Mouse (Mus musculus): Measurements from ENCODE around the gene Rpl36a-ps1. TPM values are rescaled to one million over a fixed set of nuclear protein-coding genes. Genes with fewer than 3 reads are reported as not detected.

Gene Rpl36a-ps1
- total RNA-seq, 2 experiments from 2014 or later, result 1.1 to 1.3 TPM

GRCm38 (mm10) chr14:98958978-98959658, 35.0 kb downstream of the Rpl36a-ps1 start:
- DNase-seq (ENCODE audit: low spot score in 2 of 2), result no peak
- intact Hi-C loops (cut with DNase I), result no loop called here

GRCm38 (mm10) chr14:98956788-98957187, 37.3 kb downstream of the Rpl36a-ps1 start:
- DNase-seq (ENCODE audit: low spot score in 2 of 2), result no peak
- intact Hi-C loops (cut with DNase I), result no loop called here

- no peak for DNase-seq (ENCODE audit: low spot score in 2 of 2)
- intact Hi-C loops (cut with DNase I), result no loop called here
Observed at GRCm38 (mm10) chr14:98952441-98952840, 41.7 kb downstream of the Rpl36a-ps1 start.

- DNase-seq (ENCODE audit: low spot score in 2 of 2), result no peak
- intact Hi-C loops (cut with DNase I), result no loop called here
Observed at GRCm38 (mm10) chr14:98951626-98952290, 42.4 kb downstream of the Rpl36a-ps1 start.

Other genes starting within 250 kb of the Rpl36a-ps1 start
- gene Mzt1, start 51.8 kb upstream of the Rpl36a-ps1 start, total RNA-seq (2021), result 10 to 100 TPM; 46.3 to 48.3 TPM
- 1 to 10 TPM; 2.1 to 2.7 TPM for gene Bora, start 51.9 kb upstream of the Rpl36a-ps1 start, total RNA-seq (2021)
- 10 to 100 TPM; 13.0 to 13.9 TPM for gene Pibf1, start 105.1 kb upstream of the Rpl36a-ps1 start, total RNA-seq (2021)
- 10 to 100 TPM; 13.4 to 17.9 TPM for gene Dis3, start 105.5 kb upstream of the Rpl36a-ps1 start, total RNA-seq (2021)

Measured in left cerebral cortex, postnatal 14 days (tissue).